Mouse (Mus musculus) lung, embryonic 16.5 days (tissue): ENCODE measurements around the gene Gjb2. TPM values are rescaled to one million over a fixed set of nuclear protein-coding genes. Genes with fewer than 3 reads are reported as not detected.

Experiments
- ATAC-seq: fragments of 200-750 bp; cut with Nextera tagmentation; 2 replicates; pipeline ENCODE4 v1.8.0; 2017; ENCODE audit warnings: low read depth, mild to moderate bottlenecking, moderate library complexity
- H3K27ac ChIP-seq: fragments of 300-500 bp; sonication (generic); 2 replicates; pipeline ENCODE4 v1.5.1; 2014; ENCODE audit warnings: mild to moderate bottlenecking, control low read depth, low read length
- H3K27me3 ChIP-seq: fragments of 300-500 bp; sonication (generic); 2 replicates; pipeline ENCODE4 v1.6.1; 2014; ENCODE audit warnings: low read depth, low read length, mixed read lengths; ENCODE audit not compliant: control insufficient read depth, insufficient read depth
- H3K36me3 ChIP-seq: fragments of 300-500 bp; sonication (generic); 2 replicates; pipeline ENCODE4 v1.6.1; 2014; ENCODE audit warnings: low read length; ENCODE audit not compliant: control insufficient read depth, insufficient read depth
- H3K4me1 ChIP-seq: fragments of 300-500 bp; sonication (generic); replicated peaks from 2 replicates; pipeline ENCODE4 v1.6.1; 2014; ENCODE audit warnings: low read length, mixed read lengths; ENCODE audit not compliant: control insufficient read depth, insufficient read depth
- H3K4me2 ChIP-seq: fragments of 300-500 bp; sonication (generic); 2 replicates; pipeline ENCODE4 v1.6.1; 2014; ENCODE audit warnings: low read depth, low read length, control low read depth
- H3K4me3 ChIP-seq: fragments of 300-500 bp; sonication (generic); 2 replicates; pipeline ENCODE4 v1.5.1; 2014; ENCODE audit warnings: mild to moderate bottlenecking, low read length, control low read depth
- H3K9ac ChIP-seq: fragments of 300-500 bp; sonication (generic); 2 replicates; pipeline ENCODE4 v1.6.1; 2014; ENCODE audit warnings: low read length, control low read depth
- H3K9me3 ChIP-seq: fragments of 300-500 bp; sonication (generic); 2 replicates; pipeline ENCODE4 v1.6.1; 2016; ENCODE audit warnings: low read length; ENCODE audit not compliant: control insufficient read depth
- WGBS: fragments of 180-500 bp; shearing (Covaris S2); extraction: QIAGEN DNeasy Blood & Tissue Kit; methylation state at CpG from one replicate; pipeline ENCODE4 v1.1.7; 2014; 5-methylcytosine and 5-hydroxymethylcytosine counted together
- polyA plus RNA-seq: library from polyadenylated mRNA; unstranded; fragments of >200 nt; fragmentation: Nextera tagmentation; extraction: Ambion mirVana; gene quantifications from 2 replicates; pipeline ENCODE4 v1.2.1, GENCODE M21; 2015

Gjb2 gene
- polyA plus RNA-seq, 1 experiment from 2014 or later: 1.3 TPM

- H3K4me2 ChIP-seq: no peak overlapping the region
- no peak overlapping the region for H3K4me3 ChIP-seq
- no peaks in the 10 kb centered on the region for H3K36me3 ChIP-seq
- peaks cover 17% of the 10 kb centered on the region for H3K27me3 ChIP-seq
- H3K9ac ChIP-seq: no peak overlapping the region
- peaks cover 7% of the 10 kb centered on the region for H3K4me1 ChIP-seq
- WGBS: 57% methylated on average over 6 of the region's 6 CpGs
- no peak for ATAC-seq
- no peaks in the 10 kb centered on the region for H3K9me3 ChIP-seq
- H3K27ac ChIP-seq: no peak overlapping the region
These were observed 51.8 kb downstream of the Gjb2 start for GRCm38 (mm10) chr14:57052713-57053112.

Other genes with a start within 250 kb of the Gjb2 start
- 43.0 and 48.5 TPM in 2 replicates for gene Zmym2, start 218.0 kb downstream of the Gjb2 start, polyA plus RNA-seq
- gene Gja3, start 46.6 kb downstream of the Gjb2 start, polyA plus RNA-seq: 6.0 and 7.5 TPM in 2 replicates
- not detected in 2 replicates for gene Gm4491, start 11.2 kb upstream of the Gjb2 start, polyA plus RNA-seq
- 0.16 and 0.39 TPM in 2 replicates for gene Gjb6, start 28.9 kb upstream of the Gjb2 start, polyA plus RNA-seq